Mouse (Mus musculus): ENCODE measurements around the gene Bicra. TPM values are rescaled to one million over a fixed set of nuclear protein-coding genes. Genes with fewer than 3 reads are reported as not detected.

Bicra gene
- total and polyA plus RNA-seq, 3 experiments: 0.32 to 10.2 (median 2.2) TPM

DNA sequence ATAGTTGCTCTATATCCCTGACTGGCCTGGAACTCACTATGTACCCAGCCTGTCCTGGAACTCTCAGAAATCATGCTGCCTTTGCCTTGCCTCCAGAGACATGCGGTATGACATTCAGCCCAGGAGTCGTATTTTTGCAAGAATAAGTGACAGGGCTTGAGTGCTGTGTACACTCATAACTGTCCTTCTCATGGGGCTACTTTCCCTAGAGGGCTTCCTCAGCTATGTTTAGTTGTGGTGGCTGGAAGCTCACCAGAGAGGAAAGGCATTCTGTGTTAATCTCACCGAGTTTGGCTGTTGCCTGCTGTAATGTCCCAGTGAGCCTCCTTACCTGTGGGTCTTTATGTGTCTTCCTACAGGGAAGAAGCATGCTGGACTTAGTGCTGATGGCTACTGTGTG is 46.9 kb upstream of the Bicra start:
- Histone ChIP-seq H3K4me3 (replicated peaks in 1 of 3; ENCODE audit: low read depth in 2 of 3, low read length in 2 of 3, poor library complexity in 1 of 3) (no peak overlapping the region), H3K36me3 (replicated peaks in 1 of 2; ENCODE audit: control insufficient read depth in 1 of 2, insufficient read depth in 1 of 2, low read length in 1 of 2) (no peaks in the 10 kb centered on the region), H3K4me1 (ENCODE audit: control insufficient read depth in 1 of 2, insufficient read depth in 2 of 2) (peaks cover 19 to 24% of the 10 kb centered on the region in 2 experiments), H3K27me3 (replicated peaks) (peaks cover 4% of the 10 kb centered on the region), H3K9me3 (replicated peaks; ENCODE audit: low read length) (no peaks in the 10 kb centered on the region), H3K9ac (ENCODE audit: insufficient read depth, low read depth) (no peak overlapping the region), H3K4me2 (ENCODE audit: insufficient read depth, low read depth, poor library complexity, severe bottlenecking) (0 out of 2 replicates have a peak overlapping the region, but pooled peaks have one; percentile 23), H3K27ac (ENCODE audit: insufficient read depth, low read depth) (no peak overlapping the region), H3K79me2 (replicated peaks; ENCODE audit: control insufficient read depth, extremely low read depth, insufficient read depth, poor library complexity, severe bottlenecking) (peaks cover 9% of the 10 kb centered on the region)
- dilution Hi-C loops (cut with MboI; ENCODE audit: extremely low pct_ligation_motif_present, extremely low pct_unique_long_range_greater_than_20kb, low sequenced_read_pairs) (no loop called here), in situ Hi-C loops (cut with MboI; ENCODE audit: low pct_ligation_motif_present, low pct_unique_long_range_greater_than_20kb, low sequenced_read_pairs) (no loop called here)
- TF ChIP-seq USF1 (IDR thresholded peaks at IDR 0.05; ENCODE audit: low read depth, low read length) (no peak), ETS1 (conservative IDR thresholded peaks at IDR 0.05; ENCODE audit: low read depth, low read length) (peak; percentile 27; the same call in 1 of the 2 replicates), EP300 (IDR thresholded peaks at IDR 0.05; ENCODE audit: low read length) (peak; percentile 20; the same call in 1 of the 2 replicates), MEF2A (IDR thresholded peaks at IDR 0.05; ENCODE audit: borderline replicate concordance, low read depth, low read length) (peak; percentile 57), IRF4 (IDR thresholded peaks at IDR 0.05; ENCODE audit: low read depth, low read length) (peak; percentile 72), HCFC1 (IDR thresholded peaks at IDR 0.05; ENCODE audit: low read depth, low read length) (no peak), JUN (IDR thresholded peaks at IDR 0.05; ENCODE audit: insufficient read depth, low read depth, low read length) (peak; percentile 26; the same call in 1 of the 2 replicates), JUND (conservative IDR thresholded peaks at IDR 0.05; ENCODE audit: low read depth, low read length) (0 out of 2 replicates have a peak, but pooled peaks have one; percentile 43), TBP (conservative IDR thresholded peaks at IDR 0.05; ENCODE audit: low read depth, low read length) (no peak)
- peak; percentile 34 for DNase-seq (ENCODE audit: extremely low read depth)

- Histone ChIP-seq H3K9ac (ENCODE audit: insufficient read depth, low read depth) (no peak overlapping the region), H3K4me1 (ENCODE audit: control insufficient read depth in 1 of 2, insufficient read depth in 2 of 2) (no peaks in the 10 kb centered on the region), H3K27me3 (replicated peaks) (peaks cover 8% of the 10 kb centered on the region), H3K9me3 (replicated peaks; ENCODE audit: low read length) (no peaks in the 10 kb centered on the region), H3K4me2 (ENCODE audit: insufficient read depth, low read depth, poor library complexity, severe bottlenecking) (no peak overlapping the region), H3K4me3 (replicated peaks in 1 of 3; ENCODE audit: low read depth in 2 of 3, low read length in 2 of 3, poor library complexity in 1 of 3) (no peak overlapping the region), H3K36me3 (replicated peaks in 1 of 2; ENCODE audit: control insufficient read depth in 1 of 2, insufficient read depth in 1 of 2, low read length in 1 of 2) (no peaks in the 10 kb centered on the region), H3K27ac (ENCODE audit: insufficient read depth, low read depth) (no peak overlapping the region), H3K79me2 (replicated peaks; ENCODE audit: control insufficient read depth, extremely low read depth, insufficient read depth, poor library complexity, severe bottlenecking) (no peaks in the 10 kb centered on the region)
- dilution Hi-C loops (cut with MboI; ENCODE audit: extremely low pct_ligation_motif_present, extremely low pct_unique_long_range_greater_than_20kb, low sequenced_read_pairs) (no loop called here), in situ Hi-C loops (cut with MboI; ENCODE audit: low pct_ligation_motif_present, low pct_unique_long_range_greater_than_20kb, low sequenced_read_pairs) (no loop called here)
- no peak for DNase-seq (ENCODE audit: extremely low read depth)
- TF ChIP-seq MAZ (IDR thresholded peaks at IDR 0.05; ENCODE audit: low read depth, low read length) (no peak), ZC3H11A (IDR thresholded peaks at IDR 0.05; ENCODE audit: low read depth, low read length) (no peak), ELF1 (IDR thresholded peaks at IDR 0.05; ENCODE audit: low read depth, low read length) (no peak)
Measured at GRCm38 (mm10) chr7:16087587-16087986, 39.9 kb upstream of the Bicra start.

- H3K27ac ChIP-seq (ENCODE audit: insufficient read depth, low read depth): no peak overlapping the region
- dilution Hi-C loops (cut with MboI; ENCODE audit: extremely low pct_ligation_motif_present, extremely low pct_unique_long_range_greater_than_20kb, low sequenced_read_pairs): no loop called here
- H3K36me3 ChIP-seq (replicated peaks in 1 of 2; ENCODE audit: control insufficient read depth in 1 of 2, insufficient read depth in 1 of 2, low read length in 1 of 2): no peaks in the 10 kb centered on the region
- no peak overlapping the region for H3K9ac ChIP-seq (ENCODE audit: insufficient read depth, low read depth)
- in situ Hi-C loops (cut with MboI; ENCODE audit: low pct_ligation_motif_present, low pct_unique_long_range_greater_than_20kb, low sequenced_read_pairs): no loop called here
- H3K4me1 ChIP-seq (ENCODE audit: control insufficient read depth in 1 of 2, insufficient read depth in 2 of 2): peaks cover 0 to 4% of the 10 kb centered on the region in 2 experiments; a peak in 2 of 4 replicates
- no peak overlapping the region for H3K4me3 ChIP-seq (replicated peaks in 1 of 3; ENCODE audit: low read depth in 2 of 3, low read length in 2 of 3, poor library complexity in 1 of 3)
- no peaks in the 10 kb centered on the region for H3K9me3 ChIP-seq (replicated peaks; ENCODE audit: low read length)
- H3K27me3 ChIP-seq (replicated peaks): peaks cover 8% of the 10 kb centered on the region
- no peak overlapping the region for H3K4me2 ChIP-seq (ENCODE audit: insufficient read depth, low read depth, poor library complexity, severe bottlenecking)
- no peak for DNase-seq (ENCODE audit: extremely low read depth)
- H3K79me2 ChIP-seq (replicated peaks; ENCODE audit: control insufficient read depth, extremely low read depth, insufficient read depth, poor library complexity, severe bottlenecking): no peaks in the 10 kb centered on the region
- TF ChIP-seq CHD1 (IDR thresholded peaks at IDR 0.05; ENCODE audit: low read depth, low read length) (no peak), E2F4 (IDR thresholded peaks at IDR 0.05; ENCODE audit: insufficient replicate concordance, low read depth, low read length) (no peak), ZNF384 (IDR thresholded peaks at IDR 0.05; ENCODE audit: low read depth, low read length) (no peak), SIN3A (IDR thresholded peaks at IDR 0.05; ENCODE audit: low read length) (no peak), RAD21 (IDR thresholded peaks at IDR 0.05; ENCODE audit: low read depth, low read length) (no peak), ETS1 (conservative IDR thresholded peaks at IDR 0.05; ENCODE audit: low read depth, low read length) (no peak), MXI1 (IDR thresholded peaks at IDR 0.05; ENCODE audit: low read depth, low read length) (no peak), UBTF (IDR thresholded peaks at IDR 0.05; ENCODE audit: low read depth, low read length) (no peak), JUND (conservative IDR thresholded peaks at IDR 0.05; ENCODE audit: low read depth, low read length) (no peak), MYC (IDR thresholded peaks at IDR 0.05; ENCODE audit: low read depth, low read length) (no peak), KAT2A (IDR thresholded peaks at IDR 0.05; ENCODE audit: insufficient replicate concordance, low read length) (no peak), POLR2A (IDR thresholded peaks at IDR 0.05; ENCODE audit: low read depth, low read length) (no peak), ELF1 (IDR thresholded peaks at IDR 0.05; ENCODE audit: low read depth, low read length) (no peak), CHD2 (IDR thresholded peaks at IDR 0.05; ENCODE audit: low read length) (no peak), MAZ (IDR thresholded peaks at IDR 0.05; ENCODE audit: low read depth, low read length) (no peak), RCOR1 (conservative IDR thresholded peaks at IDR 0.05; ENCODE audit: low read depth, low read length) (no peak), GABPA (IDR thresholded peaks at IDR 0.05; ENCODE audit: insufficient replicate concordance, low read depth, low read length) (no peak), BHLHE40 (IDR thresholded peaks at IDR 0.05; ENCODE audit: low read depth, low read length) (no peak)
Measured at GRCm38 (mm10) chr7:16083361-16083760, 35.6 kb upstream of the Bicra start.
